Mouse (Mus musculus): ENCODE data around the gene Nacc2. TPM values are rescaled to one million over a fixed set of nuclear protein-coding genes. Genes with fewer than 3 reads are reported as not detected.
A peak's percentile ranks its signal among the peaks of the same experiment; 100 is the strongest.

Nacc2 gene
- total RNA-seq (2022) = 10 to 100 TPM; 42.6 to 58.0 (median 46.9) TPM

DNA sequence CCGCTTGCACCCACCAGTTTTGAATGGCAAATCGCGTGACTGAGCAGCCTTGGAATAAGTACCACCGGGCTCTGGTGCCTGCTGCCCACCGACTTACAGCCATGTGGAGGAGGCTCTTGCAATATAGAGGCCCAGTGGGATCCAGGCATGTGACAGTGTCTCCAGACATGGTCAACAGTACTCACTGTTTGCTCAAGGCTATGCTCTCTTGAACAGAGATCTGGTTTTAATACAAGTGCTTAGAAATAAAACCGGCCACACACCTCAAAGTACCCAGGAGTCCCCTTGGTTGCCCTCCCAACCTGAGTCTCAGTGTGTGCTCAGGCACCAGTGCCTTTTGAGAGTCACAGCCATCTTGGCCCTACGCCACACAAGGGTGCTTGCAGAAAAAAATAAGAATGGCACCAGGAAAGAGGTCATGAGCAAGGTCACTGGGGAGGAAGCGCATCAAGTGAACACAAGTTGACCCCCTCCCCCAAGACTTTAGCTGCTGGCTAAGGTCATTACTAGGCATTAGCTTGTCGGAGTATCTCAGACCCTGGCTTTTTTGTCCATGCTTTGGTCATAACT, at the start of gene Nacc2:
TSS of gene Nacc2 (minus strand) at position 142 of the 570 bp plus-strand sequence.
- DNase-seq = no peak

DNA sequence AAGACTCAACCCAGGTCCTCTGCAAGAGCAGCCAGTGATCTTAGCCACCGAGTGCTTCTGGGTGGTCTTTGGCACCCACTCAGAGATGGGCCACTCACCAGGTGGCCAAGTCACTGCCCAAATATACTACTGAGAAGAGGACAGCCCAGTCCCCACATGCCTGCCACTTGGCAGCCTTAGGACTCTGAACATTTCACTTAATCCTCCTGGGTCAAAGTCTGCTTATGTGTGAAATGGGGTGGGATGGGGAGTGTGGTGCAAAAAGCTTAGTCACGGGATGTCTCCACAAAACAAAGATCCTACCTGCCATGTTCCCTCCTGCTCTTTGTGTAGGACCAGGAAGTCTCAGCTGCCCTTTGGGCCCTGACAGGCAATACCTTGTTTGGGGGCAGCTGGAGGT, 49.1 kb upstream of the Nacc2 start:
- no peak for DNase-seq

DNA sequence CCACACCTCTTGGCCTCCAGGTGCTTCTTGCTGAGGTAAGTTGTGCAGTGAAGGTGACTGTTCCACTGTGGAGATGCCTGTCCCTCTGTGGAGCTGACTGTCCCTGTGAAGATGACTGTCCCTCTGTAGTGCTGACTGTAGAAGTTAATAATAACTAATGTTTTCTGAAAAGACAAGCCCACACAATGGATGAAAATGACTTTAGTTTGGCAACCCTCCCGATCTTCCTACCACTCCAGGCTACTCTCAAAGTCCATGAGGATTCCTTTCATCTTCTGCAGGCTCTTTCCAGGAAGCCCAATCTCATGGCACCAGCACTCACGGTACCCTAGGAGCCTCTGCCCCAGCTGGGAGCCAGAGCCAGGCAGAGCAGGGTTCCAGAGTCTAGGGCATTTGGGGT, 47.4 kb upstream of the Nacc2 start:
- no peak for DNase-seq

DNA sequence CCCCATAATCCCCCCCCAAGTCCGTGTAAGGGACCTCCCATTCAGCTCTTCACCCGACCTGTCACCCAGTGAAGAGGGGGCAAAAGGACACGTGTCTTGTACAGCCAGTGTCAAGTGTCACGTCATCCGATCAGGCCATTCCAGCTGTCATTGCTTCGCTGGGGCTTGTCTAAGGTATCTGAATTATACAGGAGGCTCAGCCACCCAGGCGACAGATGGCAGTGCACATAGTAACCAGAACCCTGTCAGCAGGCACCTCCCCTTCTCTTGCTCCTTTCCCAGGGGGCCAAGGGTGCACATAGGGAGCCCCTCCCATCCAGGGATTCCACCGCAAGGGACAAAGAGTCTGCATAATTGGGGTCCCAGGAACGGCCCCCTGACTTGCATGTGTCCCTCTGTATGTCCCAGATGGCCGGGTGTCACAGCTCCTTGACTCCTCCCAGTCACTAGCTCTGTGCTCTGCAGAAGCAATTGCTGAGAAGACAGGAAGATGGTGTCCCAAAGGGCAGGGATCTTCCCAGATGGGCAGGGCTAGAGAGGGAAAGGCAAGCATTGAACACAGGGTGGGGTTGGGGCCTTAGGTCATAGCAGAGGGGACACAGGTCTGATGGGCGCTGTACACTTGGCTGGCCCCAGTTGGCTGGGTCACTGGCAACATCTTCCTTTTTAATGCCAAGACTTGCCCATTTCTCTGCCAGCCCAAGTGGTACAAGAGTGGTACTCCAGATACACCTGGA, 46.0 kb upstream of the Nacc2 start:
- no peak for DNase-seq

DNA sequence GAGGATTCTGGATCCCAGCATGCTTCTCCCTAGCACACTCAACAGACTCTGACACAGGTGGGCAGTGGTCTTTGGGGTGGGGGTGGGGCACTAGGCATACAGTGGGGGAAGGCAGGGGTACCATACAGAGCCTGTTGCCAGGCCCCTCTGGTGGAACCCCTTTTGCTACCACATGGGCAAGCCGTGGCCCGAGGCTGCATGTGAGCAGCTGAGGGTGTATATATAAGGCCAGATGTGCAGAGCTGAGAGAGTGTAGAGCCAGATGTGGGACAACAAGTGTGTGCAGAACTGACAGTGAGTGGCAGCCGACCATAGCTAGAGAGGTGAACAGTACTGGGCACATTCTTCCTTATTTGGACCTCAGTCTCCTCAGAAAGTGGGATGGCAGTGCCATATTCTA, 43.9 kb upstream of the Nacc2 start:
- no peak for DNase-seq

DNA sequence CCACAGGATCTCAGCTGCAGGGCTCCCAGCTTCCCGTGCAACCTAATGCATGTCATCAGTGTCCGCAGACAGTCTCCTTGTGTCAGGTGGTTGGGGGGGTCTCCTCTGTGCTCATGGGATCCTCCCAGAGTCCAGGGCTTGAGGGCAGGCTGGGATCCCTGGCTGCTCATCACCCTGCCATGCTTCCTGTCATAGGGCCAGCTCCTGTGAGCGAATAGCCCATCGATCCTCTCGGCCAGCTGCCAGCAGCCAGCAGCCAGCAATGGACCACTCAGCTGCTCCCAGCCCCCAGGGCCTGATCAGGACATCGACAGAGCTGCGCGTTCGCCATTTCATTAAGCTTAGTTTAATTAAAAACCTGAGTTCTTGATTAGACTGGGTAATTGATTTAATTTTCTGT, 35.0 kb upstream of the Nacc2 start:
- DNase-seq = no peak

DNA sequence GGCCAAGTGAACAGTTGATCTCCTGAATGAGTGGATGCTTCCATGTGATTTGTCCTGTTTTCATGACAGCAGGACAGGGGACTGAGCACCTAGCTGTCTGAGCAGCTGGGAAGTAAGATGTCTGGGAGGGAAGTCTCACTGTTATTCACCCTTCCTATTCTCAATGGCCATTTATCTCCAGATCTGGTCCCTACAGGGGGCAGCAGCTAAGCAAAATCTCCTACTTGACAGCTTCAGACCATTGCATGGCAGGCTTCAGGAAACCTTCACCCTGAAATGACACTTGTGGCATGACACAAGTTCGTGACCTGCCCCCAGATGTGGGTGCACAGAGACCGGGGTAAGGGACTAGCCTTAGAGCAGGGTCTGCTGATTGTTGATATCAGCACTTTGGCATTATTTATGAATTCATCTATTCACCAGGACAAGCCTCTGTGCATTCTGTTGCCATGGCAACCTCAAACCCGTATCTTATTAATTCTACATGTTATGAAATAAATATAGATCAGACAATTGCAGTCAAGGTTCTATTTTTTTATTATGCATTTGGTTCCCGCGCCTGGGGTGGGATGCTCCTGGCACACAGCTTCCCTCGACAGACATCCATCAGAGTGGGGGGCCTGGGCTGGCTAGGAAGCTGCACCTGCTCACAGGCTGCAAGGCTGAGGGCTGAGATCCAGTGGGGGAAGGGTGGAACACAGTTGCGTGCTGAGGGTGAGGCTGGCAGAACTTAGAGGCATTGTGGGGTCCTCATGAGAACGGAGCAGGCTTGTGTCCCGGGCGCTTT, 33.4 kb upstream of the Nacc2 start:
- no peak for DNase-seq

DNA sequence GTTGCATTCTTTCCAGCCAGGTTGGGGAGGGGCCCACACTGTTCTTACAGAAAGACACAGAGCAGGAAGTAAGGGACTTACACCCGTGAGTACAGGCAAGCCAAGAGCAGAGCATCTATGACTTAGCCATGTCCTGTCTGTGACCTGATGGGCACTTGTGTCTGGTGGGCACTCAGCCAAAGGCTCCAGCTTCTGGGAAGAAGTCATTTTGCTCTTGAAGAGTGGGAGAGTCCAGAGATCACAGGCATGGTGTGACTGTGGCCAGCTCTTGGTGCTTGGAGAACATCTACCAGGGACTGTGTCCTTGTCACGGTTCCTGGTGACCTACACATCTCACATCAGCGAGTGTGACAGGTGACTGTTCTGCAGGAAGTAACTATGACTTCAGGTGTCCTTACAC, 32.7 kb upstream of the Nacc2 start:
- no peak for DNase-seq

DNA sequence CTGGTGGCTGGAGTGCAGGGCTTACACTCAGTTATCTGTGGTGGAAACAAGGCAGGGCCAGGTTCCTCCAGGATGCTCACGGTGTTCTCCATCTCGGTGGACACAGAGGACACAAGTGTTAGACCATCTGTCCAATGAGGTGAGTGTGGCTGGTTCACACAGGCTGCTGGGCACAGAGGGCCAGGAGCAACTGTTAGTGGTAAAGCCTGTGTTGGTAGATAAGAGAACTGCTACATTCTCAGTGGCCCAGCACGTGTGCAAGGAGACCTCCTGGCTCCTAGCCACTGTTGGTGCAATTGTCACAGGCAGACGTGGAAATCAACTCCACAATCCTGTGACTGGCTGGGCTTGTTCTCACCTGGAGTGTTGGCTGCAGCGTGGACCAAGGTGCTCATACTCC, 31.6 kb upstream of the Nacc2 start:
- no peak for DNase-seq

DNA sequence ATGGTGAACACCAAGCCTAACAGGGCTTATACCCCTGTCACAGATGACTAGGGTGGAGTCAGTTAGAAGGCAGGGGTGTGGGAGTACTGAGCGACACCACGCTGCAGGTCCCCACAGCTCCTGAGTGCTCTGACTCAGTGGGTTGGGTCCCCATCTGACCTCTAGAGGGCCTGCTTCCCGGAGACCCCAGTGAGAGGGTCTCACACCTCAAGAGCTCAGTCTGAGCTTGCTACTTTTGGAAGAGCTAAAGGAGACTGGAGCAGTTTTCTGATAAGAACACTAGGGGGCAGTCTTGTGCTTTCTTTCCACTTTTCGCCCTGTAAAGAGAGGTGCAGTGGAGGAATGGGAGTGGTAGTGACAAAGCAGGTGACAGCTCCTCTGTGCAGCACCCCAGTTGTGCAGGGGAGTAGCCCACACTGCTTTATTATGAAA, 30.9 kb upstream of the Nacc2 start:
- no peak for DNase-seq

DNA sequence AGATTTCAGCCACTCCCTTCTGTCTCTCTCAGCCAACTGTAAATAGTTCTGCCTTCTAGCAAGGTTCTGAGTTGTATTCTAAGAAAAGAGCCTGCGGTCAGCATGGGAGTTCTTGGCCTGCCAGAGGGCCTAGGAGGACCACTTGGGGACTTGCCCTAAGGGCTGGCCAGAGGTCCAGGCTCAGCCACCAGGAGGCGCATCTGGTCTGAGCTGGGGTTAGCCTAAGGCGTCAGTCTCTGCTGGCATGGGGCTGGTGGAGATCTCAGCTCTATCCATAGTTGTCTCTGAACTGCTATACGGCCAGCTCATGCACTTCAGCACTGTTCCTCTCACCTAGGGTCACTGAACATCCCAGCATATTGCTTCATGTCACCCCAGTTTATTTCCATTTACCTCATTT, 30.3 kb upstream of the Nacc2 start:
- no peak for DNase-seq

DNA sequence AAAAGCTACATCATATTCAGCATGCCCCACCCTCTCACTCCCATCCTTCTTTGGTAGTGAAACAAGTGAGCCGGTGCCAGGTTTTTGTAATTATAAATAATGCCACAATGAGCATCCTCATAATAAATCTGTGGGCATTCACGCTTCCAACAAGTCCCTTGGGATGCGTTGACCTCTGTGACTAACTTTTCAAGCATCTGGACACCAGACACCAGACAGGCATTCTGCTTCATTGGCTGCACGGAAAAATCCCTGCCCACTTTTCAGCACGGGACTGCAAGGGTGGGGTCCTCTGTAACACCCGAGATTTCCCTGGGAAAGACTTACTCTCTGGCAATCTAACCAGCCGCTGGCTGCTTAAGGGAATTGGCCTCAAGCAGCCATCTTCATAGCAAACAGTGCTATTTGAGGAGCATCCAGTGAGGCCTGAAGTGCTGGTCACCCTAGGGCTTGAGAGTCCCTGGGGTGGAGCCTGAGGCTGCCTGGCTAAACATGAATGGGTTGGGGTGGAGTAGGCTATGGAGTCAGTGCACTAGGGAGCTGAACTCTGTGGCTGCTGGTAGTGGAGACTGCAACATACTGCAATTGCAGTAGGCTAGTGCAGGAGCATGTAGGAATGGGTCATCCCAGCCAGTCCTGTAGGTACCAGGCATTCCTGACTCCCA, 24.8 kb upstream of the Nacc2 start:
- no peak for DNase-seq

DNA sequence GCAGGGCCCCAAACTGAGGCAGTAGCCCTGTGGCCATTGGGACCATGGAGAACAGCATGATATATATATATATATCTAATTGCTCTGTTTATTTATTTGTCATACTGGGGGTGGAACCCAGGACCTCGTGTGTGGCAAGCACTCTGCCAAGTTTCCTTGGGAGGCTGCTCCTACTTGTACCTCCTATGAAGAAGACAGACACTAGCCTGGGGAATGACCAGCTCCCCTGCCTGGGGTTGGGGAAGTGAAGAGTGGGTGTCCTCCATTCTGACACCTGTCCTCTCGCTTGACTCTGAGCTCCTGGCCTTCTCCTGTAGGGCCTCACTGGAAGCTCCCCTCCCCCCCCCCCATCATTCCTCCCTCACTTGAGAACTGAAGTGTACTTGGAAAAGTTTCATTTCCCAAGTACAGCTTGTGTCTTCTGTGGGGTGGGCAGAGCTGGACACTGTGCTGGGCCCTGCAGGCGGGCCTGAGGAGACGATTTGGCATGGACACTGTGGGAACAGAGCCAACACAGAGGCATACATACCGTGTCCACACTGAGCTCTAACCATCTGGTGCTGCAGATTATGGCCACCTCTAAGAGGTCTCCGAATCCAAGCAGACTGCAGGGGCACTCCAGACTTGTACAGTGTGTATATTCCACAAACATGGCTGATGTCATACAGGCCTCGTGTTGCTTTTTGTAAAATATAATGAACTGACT, 23.5 kb upstream of the Nacc2 start:
- DNase-seq = no peak

DNA sequence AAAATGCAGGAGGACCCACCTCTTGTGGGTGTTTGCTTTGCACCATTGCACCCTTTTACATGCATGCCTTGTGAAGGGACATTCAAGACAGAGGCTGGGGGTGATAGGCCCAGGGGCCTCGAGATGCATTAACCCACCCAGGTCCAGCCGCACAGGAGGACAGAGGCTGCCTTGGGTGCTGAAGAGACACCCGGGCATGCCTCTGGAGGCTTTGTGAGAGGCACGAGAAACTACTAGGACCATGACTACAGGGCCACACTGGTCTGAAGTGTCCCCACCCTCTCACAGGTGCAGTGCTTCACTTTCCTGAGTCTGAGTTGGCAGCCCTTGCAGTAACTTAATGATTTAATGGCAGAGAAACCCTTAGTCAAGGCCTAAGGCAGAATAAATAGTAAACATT, 22.1 kb upstream of the Nacc2 start:
- DNase-seq = no peak

DNA sequence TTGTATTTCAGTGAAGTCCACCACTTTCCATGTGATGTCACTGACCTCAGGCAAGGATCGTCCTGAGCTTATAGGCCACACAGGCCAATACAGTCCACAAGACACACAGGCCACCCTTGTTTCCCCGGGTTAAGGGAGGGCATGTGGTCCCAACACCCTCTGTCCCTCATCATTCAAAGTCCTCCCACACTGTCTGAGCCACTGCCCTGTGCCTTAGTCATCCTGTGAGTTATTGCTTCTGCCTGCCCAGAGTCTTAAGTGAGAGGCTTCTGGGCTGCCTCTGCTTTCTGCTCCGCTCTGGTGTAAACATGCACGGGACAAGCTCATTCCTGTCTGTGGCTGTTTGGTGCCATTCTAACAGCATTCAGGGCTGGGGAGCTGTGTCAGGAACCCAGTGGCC, 21.3 kb upstream of the Nacc2 start:
- no peak for DNase-seq

DNA sequence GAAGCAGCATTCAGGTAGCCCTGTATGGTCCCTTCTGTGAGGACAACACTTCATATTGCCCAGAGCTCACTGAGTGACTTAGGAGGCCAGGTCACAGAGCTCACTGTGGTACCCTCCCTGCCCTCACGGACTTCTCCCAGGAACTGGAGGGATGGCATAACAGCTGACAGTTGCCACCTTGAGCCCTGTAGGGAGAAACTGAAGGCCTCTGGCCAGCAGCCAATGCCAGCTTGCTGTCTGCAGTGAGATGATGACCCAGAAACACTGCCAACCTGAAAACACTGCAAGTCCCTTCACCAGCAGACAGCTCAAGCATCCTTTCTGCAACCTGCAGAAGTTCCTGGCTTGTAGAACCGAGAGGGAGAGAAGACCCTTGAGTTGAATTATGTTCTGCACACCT, 20.5 kb upstream of the Nacc2 start:
- peak; percentile 86 for DNase-seq

DNA sequence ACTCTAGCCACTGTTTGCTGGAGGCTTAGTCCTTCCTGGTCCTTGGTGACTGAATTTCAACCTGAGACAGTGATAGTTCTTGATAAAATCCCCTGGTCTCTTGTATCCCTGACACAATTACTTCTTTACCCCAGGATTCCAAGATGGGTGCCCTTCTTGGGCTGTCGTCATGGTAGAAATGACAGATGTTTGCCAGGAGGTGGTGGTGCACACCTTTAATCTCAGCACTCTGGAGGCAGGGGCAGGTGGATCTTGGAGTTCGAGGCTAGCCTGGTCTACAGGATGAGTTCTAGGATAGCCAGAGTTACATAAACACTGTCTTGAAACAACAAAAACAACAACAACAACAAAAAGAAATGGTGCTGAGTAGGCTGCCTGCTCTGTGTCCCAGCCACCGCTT, 20.0 kb upstream of the Nacc2 start:
- DNase-seq = no peak

DNA sequence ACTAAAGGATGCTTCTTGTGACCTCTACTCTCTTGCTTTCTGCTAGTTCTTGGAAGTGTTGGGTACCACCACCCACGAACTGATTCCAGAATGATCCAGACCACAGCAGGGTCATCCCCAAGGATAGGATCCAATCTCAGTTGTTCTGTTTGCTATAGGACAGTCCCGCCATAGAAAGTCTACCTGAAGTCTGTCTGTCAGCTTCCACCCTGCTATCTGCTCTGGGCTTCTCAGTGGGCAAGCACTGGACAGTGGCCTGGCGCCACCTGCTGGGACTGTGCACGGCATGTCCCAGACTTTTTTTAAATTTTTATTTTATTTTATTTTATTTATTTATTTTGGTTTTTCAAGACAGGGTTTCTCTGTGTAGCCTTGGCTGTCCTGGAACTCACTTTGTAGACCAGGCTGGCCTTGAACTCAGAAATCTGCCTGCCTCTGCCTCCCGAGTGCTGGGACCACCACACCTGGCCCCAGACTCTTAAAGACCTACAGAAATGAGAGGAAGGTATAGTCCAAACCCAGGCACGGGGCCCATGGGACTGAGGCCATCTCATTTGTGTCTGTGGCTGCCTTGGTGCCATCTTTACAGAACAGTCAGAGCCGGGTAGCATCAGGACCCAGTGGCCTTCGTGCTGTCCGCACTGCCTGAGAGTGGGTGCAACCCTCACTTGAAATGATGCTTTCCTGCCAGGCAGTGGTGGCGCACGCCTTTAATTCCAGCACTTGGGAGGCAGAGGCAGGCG, 19.0 kb upstream of the Nacc2 start:
- no peak for DNase-seq

DNA sequence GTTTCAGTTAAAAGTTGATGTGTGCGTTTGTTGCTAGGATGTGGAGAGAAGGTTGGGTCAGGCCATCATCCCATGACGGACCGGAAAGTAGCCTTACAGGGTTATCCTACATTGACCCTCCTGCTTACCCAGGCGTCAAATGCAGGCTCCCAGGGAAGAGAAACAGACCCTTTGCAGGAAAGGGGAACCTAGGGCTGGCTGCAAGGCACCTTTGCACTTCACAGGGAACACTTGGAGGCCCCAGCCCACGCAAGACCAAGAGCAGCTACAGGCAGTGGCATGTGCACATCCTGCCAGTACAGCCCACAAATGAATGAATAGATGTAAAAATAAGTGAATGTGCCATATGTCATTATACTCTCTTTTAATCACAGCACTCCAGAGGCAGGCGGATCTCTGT, 17.9 kb upstream of the Nacc2 start:
- no peak for DNase-seq

DNA sequence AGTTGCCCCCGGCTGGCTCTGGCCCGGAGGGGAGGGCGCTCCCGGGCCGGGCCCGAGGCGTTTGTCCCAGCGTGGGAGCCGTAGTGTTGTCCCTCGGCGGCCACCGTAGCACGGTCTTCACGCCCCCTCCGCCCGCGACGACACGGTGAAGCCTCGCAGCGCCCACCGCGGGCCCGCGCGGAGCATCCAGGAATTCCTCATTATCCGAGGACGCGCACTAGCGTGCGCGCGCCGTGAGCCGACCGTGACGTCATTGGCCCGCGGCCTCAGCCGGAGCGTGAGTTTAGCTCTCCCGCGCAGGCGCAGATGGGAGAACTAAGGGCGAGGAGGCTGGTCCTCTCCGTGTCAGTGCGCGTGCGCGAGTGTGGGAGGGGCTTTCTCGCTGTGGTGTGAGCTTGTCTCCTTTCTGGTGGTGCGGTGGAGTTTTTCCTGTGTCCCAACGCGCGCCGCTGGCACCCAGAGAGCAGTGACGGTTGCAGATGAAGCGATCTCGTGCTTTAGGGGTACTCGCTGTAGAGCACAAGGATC, 17.3 kb upstream of the Nacc2 start:
- DNase-seq = peak; percentile 98

DNA sequence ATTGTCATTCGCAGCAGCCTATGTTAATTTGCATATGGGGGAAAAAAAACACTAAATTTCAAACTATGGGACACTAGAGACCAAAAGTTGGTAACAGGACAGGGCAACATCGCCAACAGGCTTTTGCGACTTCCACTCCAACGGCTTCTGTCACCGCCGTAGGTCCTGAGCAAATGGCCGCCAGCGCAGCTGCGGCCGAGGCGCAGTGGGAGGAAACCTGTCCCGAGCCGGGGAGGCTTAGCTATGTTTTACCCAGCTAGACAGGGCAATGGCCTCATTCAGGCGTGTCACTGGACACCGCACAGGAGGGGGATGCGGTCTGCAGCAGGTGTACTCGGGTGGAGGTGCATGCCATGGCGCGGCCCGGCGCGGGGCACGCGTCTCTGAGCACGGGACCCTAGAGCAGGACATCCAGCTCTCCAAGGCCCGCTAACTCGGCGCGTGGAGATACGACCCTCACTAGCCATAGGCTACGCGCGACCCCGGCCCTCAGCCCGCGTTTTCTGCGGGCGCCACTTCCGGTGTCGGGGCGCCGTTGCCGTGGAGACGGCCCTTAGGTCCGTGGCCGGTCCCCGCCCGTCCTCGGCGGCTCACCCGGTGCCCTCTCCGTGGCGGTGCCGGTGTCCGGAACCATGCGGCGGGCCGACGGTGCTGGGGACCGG, 16.7 kb upstream of the Nacc2 start:
- DNase-seq = no peak
